Mouse (Mus musculus) liver, postnatal 0 days (tissue): ENCODE results near the gene Pgap2. TPM values are rescaled to one million over a fixed set of nuclear protein-coding genes. Genes with fewer than 3 reads are reported as not detected.
A peak's percentile ranks its signal among the peaks of the same experiment; 100 is the strongest.
"Not testable (repeated sequence)": the region's sequence is repeated elsewhere in the genome, so short reads cannot be mapped to it uniquely, and the experiment has no call there.

Source experiments
- ATAC-seq: fragments of 200-750 bp; cut with Nextera tagmentation; 2 replicates; pipeline ENCODE4 v1.8.0; 2017; ENCODE audit warnings: mild to moderate bottlenecking, moderate library complexity
- DNase-seq: peaks from one replicate; pipeline ENCODE4 v3.0.0-alpha.2; 2016
- H3K27ac ChIP-seq: fragments of 300-500 bp; sonication (generic); 2 replicates; pipeline ENCODE4 v1.5.1; 2014; ENCODE audit warnings: antibody characterized with exemption, moderate library complexity, mild to moderate bottlenecking, low read depth
- H3K27me3 ChIP-seq: fragments of 300-500 bp; sonication (generic); 2 replicates; pipeline ENCODE4 v1.6.1; 2014; ENCODE audit warnings: low read length, control low read depth, mixed read lengths; ENCODE audit not compliant: insufficient read depth
- H3K36me3 ChIP-seq: fragments of 300-500 bp; sonication (generic); replicated peaks from 2 replicates; pipeline ENCODE4 v1.6.1; 2014; ENCODE audit warnings: mild to moderate bottlenecking, control low read depth, low read length, moderate library complexity, mixed read lengths; ENCODE audit not compliant: insufficient read depth
- H3K4me1 ChIP-seq: fragments of 300-500 bp; sonication (generic); 2 replicates; pipeline ENCODE4 v1.6.1; 2014; ENCODE audit warnings: antibody characterized with exemption, mild to moderate bottlenecking, control low read depth; ENCODE audit not compliant: insufficient read depth
- H3K4me2 ChIP-seq: fragments of 300-500 bp; sonication (generic); 2 replicates; pipeline ENCODE4 v1.6.1; 2014; ENCODE audit warnings: low read depth, mild to moderate bottlenecking, low read length, moderate library complexity, mixed read lengths
- H3K4me3 ChIP-seq: fragments of 300-500 bp; sonication (generic); 2 replicates; pipeline ENCODE4 v1.5.1; 2014; ENCODE audit warnings: low read depth, low read length
- H3K9ac ChIP-seq: fragments of 300-500 bp; sonication (generic); replicated peaks from 2 replicates; pipeline ENCODE4 v1.6.1; 2014; ENCODE audit warnings: mild to moderate bottlenecking, moderate library complexity
- H3K9me3 ChIP-seq: fragments of 300-500 bp; sonication (generic); 2 replicates; pipeline ENCODE4 v1.6.1; 2016; ENCODE audit warnings: mild to moderate bottlenecking, control low read depth, low read length, mixed read lengths
- CTCF ChIP-seq: sonication (generic); IDR thresholded peaks from 2 replicates; pipeline ENCODE4 v1.5.1; 2016; ENCODE audit warnings: antibody characterized with exemption, low read depth
- EP300 ChIP-seq: IDR thresholded peaks from 2 replicates; pipeline ENCODE4 v1.6.1; 2016; ENCODE audit warnings: antibody characterized with exemption, low read depth, mild to moderate bottlenecking
- WGBS: fragments of 180-500 bp; shearing (Covaris S2); extraction: QIAGEN DNeasy Blood & Tissue Kit; methylation state at CpG from one replicate; pipeline ENCODE4 v1.1.7; 2014; ENCODE audit not compliant: insufficient replicate concordance; 5-methylcytosine and 5-hydroxymethylcytosine counted together
- polyA plus RNA-seq: library from polyadenylated mRNA; unstranded; fragments of >200 nt; fragmentation: Nextera tagmentation; extraction: Ambion mirVana; gene quantifications from 2 replicates; pipeline ENCODE4 v1.2.1, GENCODE M21; 2015

The Pgap2 gene
- polyA plus RNA-seq, 1 experiment from 2014 or later = 28.7 TPM

- no peak for ATAC-seq
- 53% methylated on average over 3 of the region's 3 CpGs for WGBS
- H3K36me3 ChIP-seq = no peaks in the 10 kb centered on the region
- no peak overlapping the region for H3K4me3 ChIP-seq
- no peak for DNase-seq
- H3K9ac ChIP-seq = no peak overlapping the region
- no peak overlapping the region for H3K27ac ChIP-seq
- no peaks in the 10 kb centered on the region for H3K27me3 ChIP-seq
- no peaks in the 10 kb centered on the region for H3K9me3 ChIP-seq
- 0 out of 2 replicates have a peak, but pooled peaks cover 4% of the 10 kb centered on the region for H3K4me1 ChIP-seq
- H3K4me2 ChIP-seq = no peak overlapping the region
- TF ChIP-seq EP300 (no peak), CTCF (no peak)
These were observed 48.7 kb downstream of the Pgap2 start for GRCm38 (mm10) chr7:102258753-102259152.

GRCm38 (mm10) chr7:102259716-102260479 lies 49.9 kb downstream of the Pgap2 start:
- ATAC-seq = no peak; the same call in 1 of the 2 replicates
- H3K4me1 ChIP-seq = no peaks in the 10 kb centered on the region
- no peak overlapping the region for H3K27ac ChIP-seq
- H3K4me3 ChIP-seq = no peak overlapping the region
- TF ChIP-seq CTCF (no peak), EP300 (no peak)
- WGBS = 70% methylated on average over 10 of the region's 10 CpGs
- no peak for DNase-seq
- no peaks in the 10 kb centered on the region for H3K36me3 ChIP-seq
- no peaks in the 10 kb centered on the region for H3K27me3 ChIP-seq
- H3K9ac ChIP-seq = no peak overlapping the region
- H3K9me3 ChIP-seq = no peaks in the 10 kb centered on the region
- no peak overlapping the region for H3K4me2 ChIP-seq

GRCm38 (mm10) chr7:102260518-102260917 lies 50.5 kb downstream of the Pgap2 start:
- Histone ChIP-seq H3K4me2 (no peak overlapping the region), H3K27ac (no peak overlapping the region), H3K9ac (no peak overlapping the region), H3K4me3 (no peak overlapping the region), H3K36me3 (no peaks in the 10 kb centered on the region), H3K4me1 (no peaks in the 10 kb centered on the region), H3K27me3 (no peaks in the 10 kb centered on the region), H3K9me3 (no peaks in the 10 kb centered on the region)
- ATAC-seq = no peak
- 76% methylated on average over 1 of the region's 1 CpGs for WGBS
- TF ChIP-seq EP300 (no peak), CTCF (no peak)
- DNase-seq = no peak

GRCm38 (mm10) chr7:102263020-102263419 lies 53.0 kb downstream of the Pgap2 start:
- no peak overlapping the region for H3K4me2 ChIP-seq
- H3K27ac ChIP-seq = no peak overlapping the region
- TF ChIP-seq CTCF (peak; percentile 36), EP300 (no peak)
- no peaks in the 10 kb centered on the region for H3K9me3 ChIP-seq
- H3K4me1 ChIP-seq = peaks cover 4% of the 10 kb centered on the region; the same call in 1 of the 2 replicates
- H3K4me3 ChIP-seq = no peak overlapping the region
- no peaks in the 10 kb centered on the region for H3K27me3 ChIP-seq
- no peak for ATAC-seq
- no peak overlapping the region for H3K9ac ChIP-seq
- H3K36me3 ChIP-seq = no peaks in the 10 kb centered on the region
- DNase-seq = no peak
- 89% methylated on average over 2 of the region's 2 CpGs for WGBS

- 65% methylated on average over 10 of the region's 10 CpGs for WGBS
- H3K36me3 ChIP-seq, H3K4me3 ChIP-seq, H3K9me3 ChIP-seq, DNase-seq, H3K9ac ChIP-seq, ATAC-seq, H3K27me3 ChIP-seq: not testable (repeated sequence)
- Histone ChIP-seq H3K4me1 (peaks cover 31% of the 10 kb centered on the region), H3K4me2 (peak overlapping the region; percentile 93), H3K27ac (peak overlapping the region; percentile 88)
These were observed 56.0 kb downstream of the Pgap2 start for GRCm38 (mm10) chr7:102266021-102266400.

GRCm38 (mm10) chr7:102266401-102267042 lies 56.5 kb downstream of the Pgap2 start:
- DNase-seq (peak; percentile 64), ATAC-seq (peak; percentile 9)
- Histone ChIP-seq H3K4me2 (peak overlapping the region; percentile 93), H3K9ac (peak overlapping the region; percentile 89), H3K4me1 (peaks cover 35% of the 10 kb centered on the region), H3K27me3 (no peaks in the 10 kb centered on the region), H3K36me3 (no peaks in the 10 kb centered on the region), H3K9me3 (no peaks in the 10 kb centered on the region), H3K4me3 (peak overlapping the region; percentile 91), H3K27ac (peak overlapping the region; percentile 88)
- TF ChIP-seq CTCF = no peak
- TF ChIP-seq EP300 = peak; percentile 69; the same call in 1 of the 2 replicates
- 13% methylated on average over 14 of the region's 14 CpGs for WGBS
